Mouse (Mus musculus): ENCODE measurements around the gene Acvr1. TPM values are rescaled to one million over a fixed set of nuclear protein-coding genes. Genes with fewer than 3 reads are reported as not detected.

The Acvr1 gene
- polyA plus RNA-seq, 1 experiment from 2014 or later = 12.9 TPM

DNA sequence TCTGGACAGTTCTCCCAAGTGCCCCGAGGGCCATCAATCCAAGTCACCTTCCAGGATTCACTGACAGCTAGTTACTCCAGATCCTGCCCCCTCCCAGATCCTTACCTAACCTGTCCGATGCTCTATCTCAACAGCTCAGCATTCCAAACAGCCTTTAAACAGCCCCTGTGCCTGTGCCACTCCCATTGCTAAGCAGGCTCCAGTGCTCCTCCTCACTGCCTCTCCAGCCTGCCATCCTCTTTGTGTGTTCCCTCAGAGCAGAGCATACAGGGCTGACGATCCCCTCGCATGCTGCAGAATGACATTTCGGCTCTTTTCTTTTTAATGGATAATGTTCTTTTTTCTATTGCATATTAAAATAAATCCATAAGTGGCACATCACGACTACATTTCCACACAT, 17.0 kb downstream of the Acvr1 start:
- no peaks in the 10 kb centered on the region for H3K36me3 ChIP-seq (ENCODE audit: control insufficient read depth, insufficient read depth, low read length)
- peak overlapping the region; percentile 62; the same call in 1 of the 2 replicates for H3K27ac ChIP-seq (ENCODE audit: low read depth, low read length)
- H3K9ac ChIP-seq (ENCODE audit: low read depth, low read length) = no peak overlapping the region
- H3K9me3 ChIP-seq (replicated peaks; ENCODE audit: control insufficient read depth, low read length) = no peaks in the 10 kb centered on the region
- no peaks in the 10 kb centered on the region for H3K27me3 ChIP-seq (ENCODE audit: control insufficient read depth, insufficient read depth, low read length)
- H3K4me2 ChIP-seq = peak overlapping the region; percentile 34
- WGBS (ENCODE audit: insufficient replicate concordance) = 27% methylated on average over 6 of the region's 6 CpGs
- ATAC-seq (replicated peaks; ENCODE audit: insufficient number of reproducible peaks, low FRiP score, low TSS enrichment) = no peak
- no peak overlapping the region for H3K4me3 ChIP-seq (ENCODE audit: low read depth, low read length)
- peaks cover 57% of the 10 kb centered on the region for H3K4me1 ChIP-seq (ENCODE audit: control insufficient read depth, insufficient read depth, low read length)

DNA sequence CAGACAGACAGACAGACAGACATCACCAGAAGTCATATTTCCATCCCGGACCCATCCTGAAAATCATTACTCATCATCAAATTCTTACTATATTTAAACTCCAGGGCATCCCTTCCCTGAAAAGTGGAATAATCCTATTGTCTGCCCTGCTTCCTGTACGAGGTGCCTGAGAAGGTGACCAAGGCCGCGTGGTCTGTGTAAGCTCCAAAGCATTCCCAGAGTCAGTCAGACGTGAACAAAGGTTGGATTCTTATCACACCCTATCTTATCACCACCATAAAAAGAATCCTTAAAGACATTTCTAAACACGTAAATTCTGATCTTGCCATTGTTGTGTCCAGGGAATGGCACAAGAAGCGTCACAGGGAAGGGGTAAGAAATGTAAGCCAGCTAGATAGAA, 18.0 kb downstream of the Acvr1 start:
- Histone ChIP-seq H3K27me3 (ENCODE audit: control insufficient read depth, insufficient read depth, low read length) (no peaks in the 10 kb centered on the region), H3K4me1 (ENCODE audit: control insufficient read depth, insufficient read depth, low read length) (peaks cover 60% of the 10 kb centered on the region), H3K9ac (ENCODE audit: low read depth, low read length) (no peak overlapping the region), H3K4me3 (ENCODE audit: low read depth, low read length) (no peak overlapping the region), H3K27ac (ENCODE audit: low read depth, low read length) (no peak overlapping the region), H3K9me3 (replicated peaks; ENCODE audit: control insufficient read depth, low read length) (no peaks in the 10 kb centered on the region), H3K4me2 (no peak overlapping the region), H3K36me3 (ENCODE audit: control insufficient read depth, insufficient read depth, low read length) (no peaks in the 10 kb centered on the region)
- WGBS (ENCODE audit: insufficient replicate concordance) = 36% methylated on average over 7 of the region's 7 CpGs
- ATAC-seq (replicated peaks; ENCODE audit: insufficient number of reproducible peaks, low FRiP score, low TSS enrichment) = no peak

DNA sequence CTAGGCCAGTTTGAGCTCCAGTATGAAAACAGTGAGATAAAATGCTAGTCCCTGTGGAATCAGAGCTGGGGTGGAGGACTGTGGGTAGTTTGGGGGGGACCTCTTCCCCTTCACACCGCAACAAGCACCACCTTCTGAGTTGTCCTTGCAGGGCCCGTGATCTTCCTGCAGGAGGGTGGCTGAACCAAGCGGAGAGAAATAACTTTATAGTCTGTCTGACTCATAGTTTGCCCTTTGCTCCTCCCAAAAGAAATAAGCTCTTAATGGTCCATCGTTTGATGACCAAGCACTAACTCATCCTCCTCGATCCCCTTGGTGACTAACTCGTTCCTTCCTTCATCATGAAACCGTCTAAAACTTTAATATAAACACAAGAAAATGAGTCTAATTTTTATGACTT, 20.7 kb downstream of the Acvr1 start:
- Histone ChIP-seq H3K27me3 (ENCODE audit: control insufficient read depth, insufficient read depth, low read length) (no peaks in the 10 kb centered on the region), H3K36me3 (ENCODE audit: control insufficient read depth, insufficient read depth, low read length) (no peaks in the 10 kb centered on the region), H3K4me2 (no peak overlapping the region), H3K4me1 (ENCODE audit: control insufficient read depth, insufficient read depth, low read length) (peaks cover 49% of the 10 kb centered on the region), H3K9ac (ENCODE audit: low read depth, low read length) (no peak overlapping the region), H3K27ac (ENCODE audit: low read depth, low read length) (no peak overlapping the region), H3K4me3 (ENCODE audit: low read depth, low read length) (no peak overlapping the region), H3K9me3 (replicated peaks; ENCODE audit: control insufficient read depth, low read length) (no peaks in the 10 kb centered on the region)
- WGBS (ENCODE audit: insufficient replicate concordance) = 93% methylated on average over 7 of the region's 7 CpGs
- ATAC-seq (replicated peaks; ENCODE audit: insufficient number of reproducible peaks, low FRiP score, low TSS enrichment) = no peak

DNA sequence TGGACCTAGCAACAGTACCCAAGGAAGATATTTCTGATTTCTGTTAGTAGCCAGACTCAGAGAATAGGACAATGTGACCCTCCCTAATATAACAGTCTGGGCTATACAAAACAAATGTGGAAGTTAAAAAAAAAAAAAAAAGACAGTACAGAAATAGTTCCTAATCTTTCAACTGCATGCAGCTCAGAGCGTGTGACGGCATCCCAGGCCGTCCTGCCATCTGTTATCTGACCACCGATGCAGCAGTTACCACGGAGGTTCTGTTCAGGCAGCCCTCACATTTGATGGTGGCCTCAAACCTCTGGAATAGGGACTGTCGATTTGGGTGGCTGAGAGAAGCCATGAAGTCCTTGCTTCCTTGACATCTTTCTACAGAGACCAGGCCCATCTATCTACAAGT, 22.6 kb downstream of the Acvr1 start:
- no peaks in the 10 kb centered on the region for H3K9me3 ChIP-seq (replicated peaks; ENCODE audit: control insufficient read depth, low read length)
- no peak for ATAC-seq (replicated peaks; ENCODE audit: insufficient number of reproducible peaks, low FRiP score, low TSS enrichment)
- H3K27ac ChIP-seq (ENCODE audit: low read depth, low read length) = 0 out of 2 replicates have a peak overlapping the region, but pooled peaks have one; percentile 35
- no peak overlapping the region for H3K4me2 ChIP-seq
- no peak overlapping the region for H3K9ac ChIP-seq (ENCODE audit: low read depth, low read length)
- no peaks in the 10 kb centered on the region for H3K36me3 ChIP-seq (ENCODE audit: control insufficient read depth, insufficient read depth, low read length)
- H3K4me1 ChIP-seq (ENCODE audit: control insufficient read depth, insufficient read depth, low read length) = peaks cover 38% of the 10 kb centered on the region
- H3K27me3 ChIP-seq (ENCODE audit: control insufficient read depth, insufficient read depth, low read length) = no peaks in the 10 kb centered on the region
- H3K4me3 ChIP-seq (ENCODE audit: low read depth, low read length) = no peak overlapping the region
- 28% methylated on average over 6 of the region's 6 CpGs for WGBS (ENCODE audit: insufficient replicate concordance)

DNA sequence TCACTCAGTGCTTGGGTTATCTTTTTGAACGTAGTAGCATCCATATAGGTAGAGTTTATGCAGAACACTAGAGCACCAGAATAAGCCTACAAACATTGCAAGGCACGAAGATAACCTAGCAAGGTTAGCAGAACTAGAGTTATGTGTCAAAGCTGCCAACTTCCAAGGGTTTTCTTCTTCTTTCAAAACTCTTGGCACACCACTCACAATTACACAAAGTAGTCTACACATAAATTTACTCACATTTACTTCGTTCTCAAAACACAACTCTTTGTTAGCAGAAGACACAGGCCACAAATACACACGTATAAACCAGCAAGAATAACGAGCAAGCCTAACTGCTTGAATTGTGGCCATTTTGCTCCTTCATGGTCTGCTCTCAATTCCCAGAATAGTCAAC, 23.7 kb downstream of the Acvr1 start:
- no peaks in the 10 kb centered on the region for H3K27me3 ChIP-seq (ENCODE audit: control insufficient read depth, insufficient read depth, low read length)
- no peak for ATAC-seq (replicated peaks; ENCODE audit: insufficient number of reproducible peaks, low FRiP score, low TSS enrichment)
- H3K36me3 ChIP-seq (ENCODE audit: control insufficient read depth, insufficient read depth, low read length) = no peaks in the 10 kb centered on the region
- 86% methylated on average over 5 of the region's 5 CpGs for WGBS (ENCODE audit: insufficient replicate concordance)
- H3K4me1 ChIP-seq (ENCODE audit: control insufficient read depth, insufficient read depth, low read length) = peaks cover 42% of the 10 kb centered on the region
- no peak overlapping the region for H3K9ac ChIP-seq (ENCODE audit: low read depth, low read length)
- no peak overlapping the region for H3K4me3 ChIP-seq (ENCODE audit: low read depth, low read length)
- H3K4me2 ChIP-seq = no peak overlapping the region
- no peak overlapping the region for H3K27ac ChIP-seq (ENCODE audit: low read depth, low read length)
- H3K9me3 ChIP-seq (replicated peaks; ENCODE audit: control insufficient read depth, low read length) = no peaks in the 10 kb centered on the region

DNA sequence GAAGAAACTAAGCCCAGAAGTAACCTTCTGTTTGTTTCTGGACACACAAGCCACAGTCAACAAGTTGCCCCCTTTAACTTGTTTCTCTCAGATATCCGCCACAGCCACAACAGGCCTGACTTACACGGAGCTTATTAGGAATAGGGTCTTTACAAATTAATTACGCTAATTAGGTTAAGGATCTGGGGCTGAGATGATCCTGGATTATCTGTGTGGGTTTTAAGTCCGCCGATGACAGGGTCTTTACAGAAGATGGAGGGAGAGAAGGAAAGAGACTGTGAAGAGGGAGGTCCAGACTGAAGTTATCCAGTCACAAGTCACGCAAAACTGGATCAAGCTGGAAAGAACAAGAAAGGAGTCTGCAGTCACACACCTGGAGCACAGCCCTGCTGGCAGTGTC, 28.8 kb downstream of the Acvr1 start:
- 82% methylated on average over 6 of the region's 6 CpGs for WGBS (ENCODE audit: insufficient replicate concordance)
- Histone ChIP-seq H3K4me1 (ENCODE audit: control insufficient read depth, insufficient read depth, low read length) (peaks cover 69% of the 10 kb centered on the region), H3K27ac (ENCODE audit: low read depth, low read length) (no peak overlapping the region), H3K4me3 (ENCODE audit: low read depth, low read length) (no peak overlapping the region), H3K36me3 (ENCODE audit: control insufficient read depth, insufficient read depth, low read length) (no peaks in the 10 kb centered on the region), H3K27me3 (ENCODE audit: control insufficient read depth, insufficient read depth, low read length) (no peaks in the 10 kb centered on the region), H3K4me2 (no peak overlapping the region), H3K9ac (ENCODE audit: low read depth, low read length) (no peak overlapping the region), H3K9me3 (replicated peaks; ENCODE audit: control insufficient read depth, low read length) (no peaks in the 10 kb centered on the region)
- ATAC-seq (replicated peaks; ENCODE audit: insufficient number of reproducible peaks, low FRiP score, low TSS enrichment) = no peak

DNA sequence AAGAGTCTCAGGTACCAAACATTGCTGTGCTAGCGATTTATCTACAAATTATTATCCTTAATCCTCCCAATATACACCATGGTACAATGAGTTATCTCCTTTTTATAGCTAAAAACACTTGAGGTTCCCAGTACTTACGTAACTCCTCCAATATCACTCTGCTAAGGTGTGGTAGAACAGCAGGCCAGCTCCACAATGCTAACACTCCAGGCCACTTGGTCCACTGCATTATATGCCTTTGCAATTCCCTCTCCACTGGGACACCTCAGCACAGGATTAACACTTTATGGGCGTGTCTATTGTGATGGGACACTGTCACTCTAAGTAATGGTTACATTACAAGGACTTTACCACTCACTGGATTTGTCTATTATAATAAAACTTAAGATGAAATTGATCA, 30.2 kb downstream of the Acvr1 start:
- Histone ChIP-seq H3K4me1 (ENCODE audit: control insufficient read depth, insufficient read depth, low read length) (peaks cover 69% of the 10 kb centered on the region), H3K9me3 (replicated peaks; ENCODE audit: control insufficient read depth, low read length) (no peaks in the 10 kb centered on the region), H3K4me2 (no peak overlapping the region), H3K27ac (ENCODE audit: low read depth, low read length) (no peak overlapping the region), H3K27me3 (ENCODE audit: control insufficient read depth, insufficient read depth, low read length) (no peaks in the 10 kb centered on the region), H3K36me3 (ENCODE audit: control insufficient read depth, insufficient read depth, low read length) (no peaks in the 10 kb centered on the region), H3K4me3 (ENCODE audit: low read depth, low read length) (no peak overlapping the region), H3K9ac (ENCODE audit: low read depth, low read length) (no peak overlapping the region)
- no peak for ATAC-seq (replicated peaks; ENCODE audit: insufficient number of reproducible peaks, low FRiP score, low TSS enrichment)
- WGBS (ENCODE audit: insufficient replicate concordance) = 78% methylated on average over 3 of the region's 3 CpGs

DNA sequence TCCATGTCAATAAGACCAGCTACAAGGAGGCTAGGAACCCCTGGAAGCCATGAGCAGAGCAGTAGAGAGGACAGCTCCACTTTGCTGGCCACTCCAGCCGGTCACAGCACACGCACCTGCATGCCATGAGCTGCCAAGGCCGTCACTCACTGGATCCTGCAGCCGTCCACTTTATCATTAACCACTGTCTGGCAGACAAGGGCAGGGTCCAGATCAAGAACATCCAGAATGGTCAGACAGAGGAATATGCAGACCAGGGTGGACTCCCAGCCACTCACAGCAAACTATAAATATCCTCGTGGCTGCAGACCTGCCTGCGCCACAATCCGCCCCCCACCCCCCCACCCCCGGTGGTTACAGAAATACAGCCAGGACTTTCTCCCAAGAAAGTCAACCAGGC, 31.7 kb downstream of the Acvr1 start:
- 45% methylated on average over 8 of the region's 8 CpGs for WGBS (ENCODE audit: insufficient replicate concordance)
- no peak overlapping the region for H3K9ac ChIP-seq (ENCODE audit: low read depth, low read length)
- H3K4me3 ChIP-seq (ENCODE audit: low read depth, low read length) = no peak overlapping the region
- no peaks in the 10 kb centered on the region for H3K36me3 ChIP-seq (ENCODE audit: control insufficient read depth, insufficient read depth, low read length)
- no peak for ATAC-seq (replicated peaks; ENCODE audit: insufficient number of reproducible peaks, low FRiP score, low TSS enrichment)
- H3K4me2 ChIP-seq = peak overlapping the region; percentile 17; the same call in 1 of the 2 replicates
- H3K27me3 ChIP-seq (ENCODE audit: control insufficient read depth, insufficient read depth, low read length) = no peaks in the 10 kb centered on the region
- no peaks in the 10 kb centered on the region for H3K9me3 ChIP-seq (replicated peaks; ENCODE audit: control insufficient read depth, low read length)
- H3K4me1 ChIP-seq (ENCODE audit: control insufficient read depth, insufficient read depth, low read length) = peaks cover 81% of the 10 kb centered on the region
- H3K27ac ChIP-seq (ENCODE audit: low read depth, low read length) = peak overlapping the region; percentile 43

DNA sequence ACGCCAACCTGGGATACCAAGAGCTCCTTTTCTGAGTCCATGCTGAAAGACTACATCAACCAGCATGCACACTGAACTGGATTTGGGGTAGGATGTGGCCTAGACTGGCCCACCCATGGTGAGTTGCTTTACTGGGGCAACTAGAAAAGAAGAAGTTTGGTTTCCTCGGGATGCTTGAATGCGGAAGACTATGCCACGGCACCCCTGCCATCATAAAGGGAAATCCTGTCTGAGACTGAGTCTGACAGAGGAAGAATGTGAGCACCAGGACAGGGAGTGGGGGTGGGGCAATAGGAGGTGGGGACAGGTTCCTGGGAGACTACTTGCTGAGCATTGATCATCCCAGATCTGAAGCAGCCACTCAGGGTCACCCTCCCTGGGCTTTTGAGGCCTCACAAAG, 32.6 kb downstream of the Acvr1 start:
- Histone ChIP-seq H3K9ac (ENCODE audit: low read depth, low read length) (no peak overlapping the region), H3K36me3 (ENCODE audit: control insufficient read depth, insufficient read depth, low read length) (no peaks in the 10 kb centered on the region), H3K27me3 (ENCODE audit: control insufficient read depth, insufficient read depth, low read length) (no peaks in the 10 kb centered on the region), H3K4me1 (ENCODE audit: control insufficient read depth, insufficient read depth, low read length) (peaks cover 85% of the 10 kb centered on the region), H3K9me3 (replicated peaks; ENCODE audit: control insufficient read depth, low read length) (no peaks in the 10 kb centered on the region), H3K4me3 (ENCODE audit: low read depth, low read length) (no peak overlapping the region), H3K4me2 (no peak overlapping the region), H3K27ac (ENCODE audit: low read depth, low read length) (peak overlapping the region; percentile 66)
- ATAC-seq (replicated peaks; ENCODE audit: insufficient number of reproducible peaks, low FRiP score, low TSS enrichment) = no peak
- WGBS (ENCODE audit: insufficient replicate concordance) = 56% methylated on average over 4 of the region's 4 CpGs
